Mouse (Mus musculus): ENCODE results near the gene R3hdm4.

- TF ChIP-seq CTCF (IDR thresholded peaks at IDR 0.05; ENCODE audit: low read depth, low read length) (no peak), POLR2A (IDR thresholded peaks at IDR 0.05; ENCODE audit: borderline replicate concordance, low read depth, low read length) (no peak)
Measured at GRCm38 (mm10) chr10:79970415-79971182, 49.6 kb upstream of the R3hdm4 start, which contains the start of gene Grin3b.

Data from bone marrow macrophage, adult 2 months (primary cell).